Mouse (Mus musculus) adrenal gland, adult (tissue): Measurements from ENCODE around the gene Ptpre.

Experiments
- DNase-seq, 2 experiments: peaks; one replicate each; pipeline ENCODE4 v3.0.0; 2022 to 2023; ENCODE audit warnings: low spot score in 1 of 2; ENCODE audit not compliant: inconsistent age in 2 of 2

Ptpre gene

DNA sequence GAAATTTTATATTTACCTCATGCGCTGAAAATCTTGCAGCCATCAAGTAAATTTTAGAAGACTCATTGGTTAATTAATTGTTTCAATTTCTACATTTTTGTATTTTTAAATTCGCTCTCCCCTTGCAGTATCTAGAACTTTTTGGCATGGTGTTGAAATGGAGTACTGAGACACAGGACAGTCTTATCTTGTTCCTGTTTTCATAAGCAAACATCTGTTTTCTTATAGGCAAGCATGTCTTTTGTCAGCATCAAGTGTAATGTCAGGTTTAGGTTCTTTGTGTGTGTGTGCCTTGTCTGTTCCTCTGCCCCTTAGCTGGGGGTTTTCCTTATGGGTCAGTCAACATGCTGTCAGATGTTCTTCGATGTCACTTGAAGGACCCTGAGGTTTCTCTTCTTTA lies 39.0 kb downstream of the Ptpre start:
- DNase-seq = no peak

GRCm38 (mm10) chr7:135578715-135579325 lies 41.5 kb downstream of the Ptpre start:
- no peak for DNase-seq

GRCm38 (mm10) chr7:135580306-135581091 lies 43.2 kb downstream of the Ptpre start:
- no peak for DNase-seq

DNA sequence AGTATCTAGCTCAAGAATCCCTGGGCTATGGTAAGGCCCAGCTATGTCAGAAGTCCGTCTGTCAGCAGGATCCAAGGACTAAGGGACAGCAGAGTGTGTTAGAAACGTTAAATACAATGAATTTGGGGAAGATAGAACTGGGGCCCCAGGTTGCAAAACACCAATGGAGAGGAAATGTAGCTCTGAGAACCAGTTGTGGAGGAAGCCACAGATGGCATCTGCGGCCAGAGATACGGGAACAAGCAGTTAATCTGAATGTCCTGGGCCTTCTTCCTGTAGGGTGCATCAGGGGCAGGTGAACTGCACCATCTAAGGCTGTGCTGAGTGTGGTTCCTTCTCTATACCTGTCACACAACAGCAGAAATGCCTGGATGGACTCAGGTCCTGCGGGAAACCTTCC lies 43.8 kb downstream of the Ptpre start:
- no peak for DNase-seq

GRCm38 (mm10) chr7:135585125-135585687 lies 47.9 kb downstream of the Ptpre start:
- DNase-seq = no peak

GRCm38 (mm10) chr7:135586402-135586801 lies 49.1 kb downstream of the Ptpre start:
- DNase-seq = no peak

GRCm38 (mm10) chr7:135587821-135588575 lies 50.7 kb downstream of the Ptpre start:
- no peak for DNase-seq

- no peak for DNase-seq
These were observed 51.5 kb downstream of the Ptpre start for GRCm38 (mm10) chr7:135588620-135589309.

- no peak for DNase-seq
These were observed 54.2 kb downstream of the Ptpre start for GRCm38 (mm10) chr7:135591461-135591860.

DNA sequence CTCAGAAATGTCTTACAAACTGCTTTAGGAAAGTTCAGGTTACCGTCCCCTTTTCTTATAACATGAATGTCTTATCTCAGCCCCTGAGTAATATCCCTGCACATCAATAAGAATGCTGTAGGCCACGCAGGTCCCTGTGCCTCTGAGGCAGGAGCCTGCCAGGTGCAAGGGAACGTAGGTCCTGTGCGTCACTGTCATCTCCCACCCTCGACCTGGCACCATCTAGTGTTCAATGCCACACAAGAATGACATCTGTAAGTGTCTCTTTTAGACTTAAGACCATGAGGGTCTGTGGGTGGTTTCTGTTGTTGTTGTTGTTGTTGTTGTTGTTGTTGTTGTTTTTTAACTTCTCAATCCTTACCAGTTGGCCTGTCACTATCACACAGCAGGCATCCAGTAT lies 56.0 kb downstream of the Ptpre start:
- no peak for DNase-seq

DNA sequence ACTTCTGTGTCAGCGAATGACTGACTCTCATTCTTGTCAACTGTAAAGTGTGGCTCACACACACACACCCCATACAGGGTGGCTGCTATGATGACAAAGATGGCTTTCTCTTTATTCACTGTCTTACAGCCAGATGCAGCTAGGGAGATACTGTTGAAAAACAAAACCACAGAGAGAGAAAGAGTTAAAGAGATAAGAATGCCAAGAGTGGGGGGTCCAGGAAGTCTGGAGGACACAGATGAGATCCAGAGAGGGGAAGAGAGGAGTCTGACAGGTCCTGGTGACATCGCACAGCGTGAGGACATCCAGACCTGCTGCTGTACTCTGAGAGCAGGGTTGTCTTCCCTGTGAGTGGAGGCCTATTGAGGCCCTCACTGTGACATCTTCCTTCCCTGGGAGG lies 56.5 kb downstream of the Ptpre start:
- no peak for DNase-seq

DNA sequence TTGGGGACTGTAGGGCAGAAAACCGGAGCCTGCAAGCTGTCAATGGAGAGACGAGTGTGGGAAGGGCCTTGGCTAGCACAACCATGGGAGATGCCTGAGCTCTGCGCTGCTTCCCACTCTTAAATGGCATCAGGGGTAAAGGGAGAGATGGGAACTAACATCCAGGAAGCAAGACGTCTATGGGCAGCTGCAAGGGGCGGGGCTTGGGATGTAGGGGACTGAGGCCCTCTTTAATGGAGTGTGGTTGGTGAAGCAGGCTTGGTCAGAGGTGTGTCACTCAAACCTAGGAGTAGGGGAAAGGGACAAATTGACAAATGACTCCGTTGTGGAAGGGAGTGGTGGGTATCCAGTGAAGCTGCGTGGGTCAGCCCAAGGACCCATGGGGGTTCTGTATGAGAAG lies 57.4 kb downstream of the Ptpre start:
- DNase-seq = no peak

- DNase-seq = no peak
These were observed 58.4 kb downstream of the Ptpre start for GRCm38 (mm10) chr7:135595640-135596174.

DNA sequence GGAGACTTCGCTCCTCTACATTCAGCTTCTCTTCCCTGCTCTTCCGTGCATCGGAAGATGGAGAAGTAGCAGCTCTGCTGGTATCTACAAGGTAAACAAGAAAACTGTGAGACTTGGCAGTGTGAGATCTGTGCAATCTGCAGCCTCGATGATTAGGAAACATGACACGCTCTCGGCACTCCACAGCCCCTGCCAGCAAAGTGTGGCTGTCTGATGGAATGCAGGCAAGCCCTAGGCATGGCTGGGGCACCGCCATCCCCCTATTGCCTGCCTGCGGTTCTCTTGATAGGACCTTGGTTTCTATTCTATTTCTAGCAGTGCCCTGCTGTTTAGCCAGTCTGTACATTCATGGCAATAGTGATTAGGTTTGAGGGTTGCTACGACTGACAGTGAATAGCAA lies 59.7 kb downstream of the Ptpre start:
- DNase-seq = peak in 1 of 2 experiments; percentile 71

DNA sequence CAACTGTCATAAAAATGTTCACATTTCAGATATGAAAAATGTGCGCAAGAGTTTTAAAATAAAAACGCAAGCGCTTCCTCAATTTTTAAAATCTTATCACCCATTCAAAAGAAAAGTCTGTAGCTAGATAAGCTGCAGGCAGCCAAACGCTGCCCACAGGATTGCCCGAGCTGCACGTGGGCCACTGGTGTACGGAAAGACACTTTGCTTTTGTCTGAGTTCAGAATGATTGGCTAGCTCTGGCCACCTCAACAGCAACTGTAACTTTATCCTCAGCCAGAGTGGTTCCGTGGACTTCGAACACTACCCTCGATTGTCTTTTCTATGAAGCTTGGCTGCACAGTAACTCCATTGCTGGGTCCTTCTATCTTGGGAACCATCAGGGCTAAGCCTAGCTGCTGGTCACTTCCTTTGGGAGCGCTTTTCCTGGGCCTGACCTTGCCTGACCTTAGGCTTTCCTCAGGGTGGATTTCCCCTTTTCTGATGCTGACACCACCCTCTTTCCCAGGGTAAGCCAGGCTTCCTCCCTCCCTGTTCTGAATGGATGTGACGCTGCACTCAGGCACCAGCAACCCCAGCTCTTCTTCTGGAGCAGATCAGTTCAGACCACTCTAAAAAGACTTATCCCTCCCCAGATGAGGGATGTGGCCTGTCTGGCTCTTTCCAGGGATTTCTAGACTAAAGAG lies 60.5 kb downstream of the Ptpre start:
- peak in 1 of 2 experiments; percentile 50 for DNase-seq

- no peak for DNase-seq
These were observed 61.1 kb downstream of the Ptpre start for GRCm38 (mm10) chr7:135598303-135598855.

DNA sequence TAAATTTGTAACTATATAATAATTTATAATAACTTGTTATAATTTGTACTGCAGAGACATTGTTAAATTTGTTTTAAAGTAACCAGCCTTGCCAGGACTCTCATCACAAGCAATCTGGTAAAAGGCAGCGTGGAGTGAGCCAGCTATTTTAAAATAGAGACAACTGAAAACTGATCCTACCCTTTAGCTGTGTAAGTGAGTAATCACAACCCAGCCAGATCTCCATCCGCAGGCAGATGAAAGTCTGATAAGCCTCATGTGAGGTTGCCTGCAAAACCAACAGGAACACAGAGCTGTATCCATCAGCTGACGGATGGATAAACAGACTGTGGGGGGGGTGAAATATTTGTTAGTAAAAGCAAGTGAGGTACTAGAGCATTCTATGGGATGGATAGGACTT lies 62.8 kb downstream of the Ptpre start:
- DNase-seq = no peak

GRCm38 (mm10) chr7:135601607-135602006 lies 64.3 kb downstream of the Ptpre start:
- DNase-seq = no peak

GRCm38 (mm10) chr7:135602265-135602664 lies 65.0 kb downstream of the Ptpre start:
- DNase-seq = no peak
